Mouse (Mus musculus) forebrain, embryonic 15.5 days (tissue): ENCODE measurements around the gene Reln. TPM values are rescaled to one million over a fixed set of nuclear protein-coding genes. Genes with fewer than 3 reads are reported as not detected.
A peak's percentile ranks its signal among the peaks of the same experiment; 100 is the strongest.

Experiments used
- ATAC-seq: fragments of 200-750 bp; cut with Nextera tagmentation; replicated peaks from 2 replicates; pipeline ENCODE4 v1.8.0; 2017; ENCODE audit warnings: mild to moderate bottlenecking, moderate TSS enrichment, moderate library complexity
- H3K27ac ChIP-seq: fragments of 300-500 bp; sonication (generic); replicated peaks from 2 replicates; pipeline ENCODE4 v1.5.1; 2015; ENCODE audit warnings: mild to moderate bottlenecking, inconsistent platforms
- H3K27me3 ChIP-seq: fragments of 300-500 bp; sonication (generic); 2 replicates; pipeline ENCODE4 v1.6.1; 2015; ENCODE audit warnings: inconsistent platforms
- H3K36me3 ChIP-seq: fragments of 300-500 bp; sonication (generic); 2 replicates; pipeline ENCODE4 v1.6.1; 2015; ENCODE audit warnings: mild to moderate bottlenecking, inconsistent platforms
- H3K4me1 ChIP-seq: fragments of 300-500 bp; sonication (generic); 2 replicates; pipeline ENCODE4 v1.6.1; 2015; ENCODE audit warnings: inconsistent platforms
- H3K4me2 ChIP-seq: fragments of 300-500 bp; sonication (generic); replicated peaks from 2 replicates; pipeline ENCODE4 v1.6.1; 2015; ENCODE audit warnings: mild to moderate bottlenecking, inconsistent platforms
- H3K4me3 ChIP-seq: fragments of 300-500 bp; sonication (generic); 2 replicates; pipeline ENCODE4 v1.5.1; 2015; ENCODE audit warnings: mild to moderate bottlenecking, inconsistent platforms
- H3K9ac ChIP-seq: fragments of 300-500 bp; sonication (generic); replicated peaks from 2 replicates; pipeline ENCODE4 v1.6.1; 2015; ENCODE audit warnings: mild to moderate bottlenecking, inconsistent platforms
- H3K9me3 ChIP-seq: fragments of 300-500 bp; sonication (generic); 2 replicates; pipeline ENCODE4 v1.6.1; 2016; ENCODE audit warnings: inconsistent platforms
- WGBS: fragments of 180-500 bp; shearing (Covaris S2); methylation state at CpG from one replicate; pipeline ENCODE4 v1.1.7; 2015; ENCODE audit warnings: mixed read lengths; 5-methylcytosine and 5-hydroxymethylcytosine counted together
- polyA plus RNA-seq: library from polyadenylated mRNA; unstranded; fragments of >200 nt; fragmentation: Nextera tagmentation; extraction: Ambion mirVana; gene quantifications from 2 replicates; pipeline ENCODE4 v1.2.1, GENCODE M21; 2015

Reln gene
- polyA plus RNA-seq, 1 experiment from 2014 or later: 46.7 TPM

GRCm38 (mm10) chr5:21961796-21962195 is 382.7 kb downstream of the Reln start:
- Histone ChIP-seq H3K4me1 (no peaks in the 10 kb centered on the region), H3K27me3 (no peaks in the 10 kb centered on the region; the same call in 1 of the 2 replicates), H3K36me3 (no peaks in the 10 kb centered on the region), H3K9me3 (no peaks in the 10 kb centered on the region), H3K4me2 (no peak overlapping the region), H3K27ac (no peak overlapping the region), H3K9ac (no peak overlapping the region), H3K4me3 (no peak overlapping the region)
- ATAC-seq: no peak
- 100% methylated on average over 1 of the region's 1 CpGs for WGBS

GRCm38 (mm10) chr5:21960151-21960550 is 384.4 kb downstream of the Reln start:
- H3K4me2 ChIP-seq: no peak overlapping the region
- no peak overlapping the region for H3K4me3 ChIP-seq
- H3K27ac ChIP-seq: no peak overlapping the region
- H3K9me3 ChIP-seq: no peaks in the 10 kb centered on the region
- H3K36me3 ChIP-seq: no peaks in the 10 kb centered on the region
- ATAC-seq: no peak
- H3K27me3 ChIP-seq: no peaks in the 10 kb centered on the region; the same call in 1 of the 2 replicates
- 58% methylated on average over 14 of the region's 14 CpGs for WGBS
- H3K9ac ChIP-seq: no peak overlapping the region
- H3K4me1 ChIP-seq: no peaks in the 10 kb centered on the region

- Histone ChIP-seq H3K36me3 (no peaks in the 10 kb centered on the region), H3K4me1 (no peaks in the 10 kb centered on the region), H3K4me3 (no peak overlapping the region), H3K27ac (no peak overlapping the region), H3K4me2 (no peak overlapping the region), H3K9ac (no peak overlapping the region), H3K27me3 (no peaks in the 10 kb centered on the region; the same call in 1 of the 2 replicates), H3K9me3 (no peaks in the 10 kb centered on the region)
- WGBS: 53% methylated on average over 4 of the region's 4 CpGs
- ATAC-seq: no peak
Measured at GRCm38 (mm10) chr5:21957586-21957985, 386.9 kb downstream of the Reln start.

- ATAC-seq: no peak
- H3K27me3 ChIP-seq: no peaks in the 10 kb centered on the region; the same call in 1 of the 2 replicates
- no peaks in the 10 kb centered on the region for H3K9me3 ChIP-seq
- H3K9ac ChIP-seq: no peak overlapping the region
- no peak overlapping the region for H3K4me3 ChIP-seq
- H3K4me1 ChIP-seq: no peaks in the 10 kb centered on the region
- no peaks in the 10 kb centered on the region for H3K36me3 ChIP-seq
- WGBS: 70% methylated on average over 4 of the region's 4 CpGs
- H3K27ac ChIP-seq: no peak overlapping the region
- H3K4me2 ChIP-seq: no peak overlapping the region
Measured at GRCm38 (mm10) chr5:21957061-21957460, 387.4 kb downstream of the Reln start.

- Histone ChIP-seq H3K36me3 (no peaks in the 10 kb centered on the region), H3K27ac (no peak overlapping the region), H3K27me3 (no peaks in the 10 kb centered on the region), H3K9me3 (no peaks in the 10 kb centered on the region), H3K9ac (no peak overlapping the region), H3K4me2 (no peak overlapping the region), H3K4me1 (peaks cover 27% of the 10 kb centered on the region), H3K4me3 (no peak overlapping the region)
- peak; percentile 52 for ATAC-seq
- 40% methylated on average over 7 of the region's 7 CpGs for WGBS
Measured at GRCm38 (mm10) chr5:21949507-21949897, 395.0 kb downstream of the Reln start.

GRCm38 (mm10) chr5:21948736-21949506 is 395.6 kb downstream of the Reln start:
- ATAC-seq: peak; percentile 87
- H3K4me2 ChIP-seq: no peak overlapping the region
- H3K4me1 ChIP-seq: peaks cover 27% of the 10 kb centered on the region
- H3K9ac ChIP-seq: no peak overlapping the region
- 47% methylated on average over 11 of the region's 11 CpGs for WGBS
- H3K4me3 ChIP-seq: no peak overlapping the region
- H3K27ac ChIP-seq: peak overlapping the region; percentile 16
- H3K9me3 ChIP-seq: no peaks in the 10 kb centered on the region
- H3K36me3 ChIP-seq: no peaks in the 10 kb centered on the region
- H3K27me3 ChIP-seq: 0 out of 2 replicates have a peak, but pooled peaks cover 3% of the 10 kb centered on the region

- H3K27ac ChIP-seq: peak overlapping the region; percentile 16
- H3K9me3 ChIP-seq: no peaks in the 10 kb centered on the region
- 47% methylated on average over 9 of the region's 9 CpGs for WGBS
- no peak overlapping the region for H3K4me3 ChIP-seq
- peaks cover 27% of the 10 kb centered on the region for H3K4me1 ChIP-seq
- H3K4me2 ChIP-seq: no peak overlapping the region
- ATAC-seq: peak; percentile 75
- no peaks in the 10 kb centered on the region for H3K36me3 ChIP-seq
- 0 out of 2 replicates have a peak, but pooled peaks cover 4% of the 10 kb centered on the region for H3K27me3 ChIP-seq
- no peak overlapping the region for H3K9ac ChIP-seq
Measured at GRCm38 (mm10) chr5:21947610-21948381, 396.7 kb downstream of the Reln start.

- H3K36me3 ChIP-seq: no peaks in the 10 kb centered on the region
- H3K4me2 ChIP-seq: no peak overlapping the region
- no peak overlapping the region for H3K27ac ChIP-seq
- no peak for ATAC-seq
- no peak overlapping the region for H3K4me3 ChIP-seq
- WGBS: 100% methylated on average over 1 of the region's 1 CpGs
- 0 out of 2 replicates have a peak, but pooled peaks cover 8% of the 10 kb centered on the region for H3K27me3 ChIP-seq
- H3K9ac ChIP-seq: no peak overlapping the region
- peaks cover 26% of the 10 kb centered on the region for H3K4me1 ChIP-seq
- H3K9me3 ChIP-seq: no peaks in the 10 kb centered on the region
Measured at GRCm38 (mm10) chr5:21944579-21944978, 399.9 kb downstream of the Reln start.

GRCm38 (mm10) chr5:21939405-21939804 is 405.1 kb downstream of the Reln start:
- H3K36me3 ChIP-seq: no peaks in the 10 kb centered on the region
- WGBS: 87% methylated on average over 9 of the region's 9 CpGs

GRCm38 (mm10) chr5:21938138-21938537 is 406.4 kb downstream of the Reln start:
- 83% methylated on average over 5 of the region's 5 CpGs for WGBS

More at GRCm38 (mm10) chr5:21939405-21939804, 405.1 kb downstream of the Reln start:
- Histone ChIP-seq H3K4me2 (no peak overlapping the region), H3K4me1 (no peaks in the 10 kb centered on the region), H3K9me3 (no peaks in the 10 kb centered on the region), H3K27me3 (0 out of 2 replicates have a peak, but pooled peaks cover 8% of the 10 kb centered on the region), H3K4me3 (no peak overlapping the region), H3K9ac (no peak overlapping the region), H3K27ac (no peak overlapping the region)
- ATAC-seq: no peak

GRCm38 (mm10) chr5:21936627-21937026 is 407.9 kb downstream of the Reln start:
- H3K4me2 ChIP-seq: no peak overlapping the region
- H3K36me3 ChIP-seq: no peaks in the 10 kb centered on the region
- no peak for ATAC-seq
- H3K9ac ChIP-seq: no peak overlapping the region
- H3K27me3 ChIP-seq: 0 out of 2 replicates have a peak, but pooled peaks cover 4% of the 10 kb centered on the region
- 0 out of 2 replicates have a peak, but pooled peaks cover 3% of the 10 kb centered on the region for H3K4me1 ChIP-seq
- H3K27ac ChIP-seq: no peak overlapping the region
- WGBS: 91% methylated on average over 2 of the region's 2 CpGs
- H3K4me3 ChIP-seq: no peak overlapping the region
- H3K9me3 ChIP-seq: no peaks in the 10 kb centered on the region

More at GRCm38 (mm10) chr5:21938138-21938537, 406.4 kb downstream of the Reln start:
- Histone ChIP-seq H3K36me3 (no peaks in the 10 kb centered on the region), H3K4me2 (no peak overlapping the region), H3K9me3 (no peaks in the 10 kb centered on the region), H3K27ac (no peak overlapping the region), H3K4me1 (0 out of 2 replicates have a peak, but pooled peaks cover 3% of the 10 kb centered on the region), H3K4me3 (no peak overlapping the region), H3K27me3 (0 out of 2 replicates have a peak, but pooled peaks cover 4% of the 10 kb centered on the region), H3K9ac (no peak overlapping the region)
- ATAC-seq: no peak

- Histone ChIP-seq H3K4me2 (no peak overlapping the region), H3K27ac (no peak overlapping the region), H3K4me3 (no peak overlapping the region), H3K9me3 (no peaks in the 10 kb centered on the region), H3K36me3 (no peaks in the 10 kb centered on the region), H3K27me3 (0 out of 2 replicates have a peak, but pooled peaks cover 4% of the 10 kb centered on the region), H3K9ac (no peak overlapping the region), H3K4me1 (0 out of 2 replicates have a peak, but pooled peaks cover 3% of the 10 kb centered on the region)
- no peak for ATAC-seq
- WGBS: 94% methylated on average over 5 of the region's 5 CpGs
Measured at GRCm38 (mm10) chr5:21936096-21936495, 408.4 kb downstream of the Reln start.
